Mouse (Mus musculus) gastrocnemius, adult 8-10 months (tissue): ENCODE measurements around the gene Castor1. TPM values are rescaled to one million over a fixed set of nuclear protein-coding genes. Genes with fewer than 3 reads are reported as not detected.

ENCODE experiments used
- DNase-seq, 2 experiments: peaks; one replicate each; pipeline ENCODE4 v3.0.0; 2022; ENCODE audit warnings: low spot score in 2 of 2
- total RNA-seq, 4 experiments: library from RNA; stranded (reverse); gene quantifications; 2 replicates each; pipeline ENCODE4 v1.2.4; 2022

Castor1 gene
- total RNA-seq, 4 experiments from 2014 or later = 0.56 to 2.9 (median 1.8) TPM

DNA sequence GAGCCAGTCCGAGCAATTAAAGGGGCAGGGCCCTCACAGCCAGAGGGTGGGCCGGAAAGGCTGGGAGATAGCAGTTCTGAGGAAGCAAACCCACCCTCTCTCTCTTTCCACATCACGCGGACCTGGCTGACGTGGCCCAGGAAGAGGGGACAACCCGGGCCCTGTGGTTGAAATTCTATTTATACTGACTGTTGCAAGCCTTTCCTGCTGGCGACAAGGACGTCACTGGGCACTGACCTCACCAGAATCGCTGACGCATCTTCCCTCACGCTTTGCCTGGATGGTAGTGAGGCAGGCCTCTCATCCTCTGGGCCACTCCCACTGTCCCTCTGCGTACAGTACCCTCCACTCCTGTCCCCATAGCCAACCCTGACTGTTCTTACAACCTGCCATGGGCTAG lies 14.6 kb downstream of the Castor1 start:
- DNase-seq = no peak

DNA sequence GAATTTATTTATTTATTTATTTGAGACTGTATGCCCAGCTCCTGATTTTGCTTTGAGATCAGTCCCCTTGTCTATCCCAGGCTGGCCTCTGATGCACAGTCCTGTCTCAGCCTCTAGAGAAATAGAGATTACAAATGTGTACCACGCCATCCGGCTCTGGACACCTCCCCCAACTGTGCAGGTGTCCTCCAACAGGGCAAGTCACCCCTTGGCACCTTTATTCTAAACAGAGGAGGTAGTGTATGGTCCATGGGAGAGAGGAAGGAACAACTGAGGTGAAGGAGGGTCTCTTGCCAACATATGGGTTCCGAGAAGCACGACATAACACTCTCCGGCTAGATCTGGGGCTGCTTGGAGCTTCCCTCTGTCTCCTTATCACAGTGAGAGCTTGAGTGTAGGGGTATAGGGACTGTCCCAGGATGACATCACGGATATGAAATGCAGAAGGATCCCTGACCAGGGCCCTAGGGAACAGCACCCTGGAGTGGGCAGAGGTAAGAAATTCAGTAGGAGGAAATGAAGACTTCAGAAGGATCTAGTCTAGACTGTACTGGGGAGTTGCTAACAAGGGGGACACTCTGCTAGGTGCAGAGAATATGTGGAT lies 17.1 kb downstream of the Castor1 start:
- no peak for DNase-seq

DNA sequence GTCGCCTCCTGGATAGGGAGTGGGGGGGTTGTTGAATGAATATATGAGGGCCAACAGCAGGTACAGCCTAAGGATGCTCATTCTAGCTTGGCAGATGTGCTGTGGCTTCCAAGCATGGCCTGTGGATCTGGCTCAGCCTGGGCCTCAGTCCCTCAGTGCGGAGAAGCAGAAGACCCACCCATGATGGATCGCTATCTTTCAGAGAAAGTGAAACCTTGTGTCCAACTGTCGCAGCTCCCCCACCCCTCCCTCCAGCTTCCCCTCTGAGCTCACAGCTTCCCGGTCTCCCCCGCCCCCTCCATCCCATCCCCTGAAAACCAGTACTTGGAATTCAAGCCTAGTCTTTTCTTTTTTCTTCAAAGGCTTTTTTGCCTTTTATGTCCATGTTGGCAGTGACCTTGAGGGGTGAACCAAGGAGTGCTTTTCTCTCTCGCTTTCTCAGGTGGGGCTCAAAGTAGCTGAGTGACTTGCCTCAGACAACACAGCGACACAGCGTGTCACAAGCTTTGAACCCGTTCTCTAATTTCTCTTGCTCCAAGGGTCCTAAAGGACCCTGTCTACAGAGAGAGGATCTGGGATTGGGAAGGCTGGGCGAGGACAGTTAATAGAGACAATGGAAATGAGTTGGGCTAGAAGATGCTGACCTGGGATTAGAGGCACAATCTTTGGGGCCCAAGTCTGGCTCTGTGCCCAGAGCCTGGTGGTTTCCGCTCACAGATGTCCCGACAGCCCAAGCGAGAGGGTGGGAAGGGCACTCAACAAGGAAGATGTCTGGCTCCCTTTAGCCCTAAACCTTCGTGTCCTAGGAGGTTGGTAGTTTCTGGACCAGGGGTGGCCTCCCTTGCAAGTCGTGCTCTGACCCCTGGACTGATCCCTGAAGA lies 17.9 kb downstream of the Castor1 start, which contains the start of gene Osm:
Gene Osm (plus strand): TSS at position 756 of the 881 bp plus-strand sequence.
- no peak for DNase-seq

DNA sequence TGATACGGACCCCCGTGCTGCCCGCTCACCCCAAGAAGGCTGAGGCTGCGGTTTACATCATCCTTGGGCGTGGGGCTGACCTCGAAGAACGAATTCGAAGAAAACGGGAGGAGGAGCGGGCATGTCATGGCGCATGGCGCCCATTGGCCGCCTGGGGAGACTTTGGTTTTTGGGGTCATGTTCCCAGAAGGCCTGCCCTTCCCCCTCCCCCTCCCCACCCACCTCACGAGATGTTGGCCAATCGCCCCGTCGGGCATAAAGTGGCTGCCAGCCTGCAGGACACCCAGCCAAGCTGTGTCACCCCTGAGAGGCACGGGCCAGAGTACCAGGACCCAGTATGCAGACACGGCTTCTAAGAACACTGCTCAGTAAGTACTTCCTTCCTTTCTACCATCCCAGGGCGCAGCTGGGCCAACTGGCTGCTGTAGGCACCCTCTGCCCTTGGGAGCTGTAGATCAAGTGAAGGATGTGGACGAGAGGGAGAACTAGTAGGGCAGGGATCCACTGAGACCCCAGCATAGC lies 18.6 kb downstream of the Castor1 start:
- no peak for DNase-seq

DNA sequence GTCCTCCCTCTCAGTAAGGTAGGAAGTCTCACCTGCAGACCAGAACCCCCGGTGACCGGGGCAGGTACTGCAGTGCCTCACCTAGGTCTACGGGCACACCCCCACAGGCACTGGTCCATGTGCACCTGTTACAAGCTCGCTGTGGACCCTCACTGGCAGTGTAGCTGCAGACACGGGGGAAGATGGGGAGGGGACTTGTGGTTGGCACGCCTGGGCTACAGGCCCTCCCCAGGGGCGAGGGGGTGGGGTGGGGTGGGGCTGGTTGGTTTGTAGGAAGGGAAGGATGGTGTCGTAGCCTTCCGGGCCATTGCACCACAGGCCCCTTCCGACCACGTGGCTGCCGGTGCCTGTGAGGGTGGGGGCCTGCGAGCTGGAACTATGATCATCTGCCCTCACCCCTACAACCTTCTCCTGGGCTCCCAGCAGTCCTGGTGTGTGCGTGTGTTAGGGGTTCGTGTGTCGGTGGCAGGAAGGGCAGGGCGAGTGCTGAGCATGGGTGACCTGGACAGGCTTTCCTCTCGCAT lies 19.4 kb downstream of the Castor1 start:
- DNase-seq = no peak

DNA sequence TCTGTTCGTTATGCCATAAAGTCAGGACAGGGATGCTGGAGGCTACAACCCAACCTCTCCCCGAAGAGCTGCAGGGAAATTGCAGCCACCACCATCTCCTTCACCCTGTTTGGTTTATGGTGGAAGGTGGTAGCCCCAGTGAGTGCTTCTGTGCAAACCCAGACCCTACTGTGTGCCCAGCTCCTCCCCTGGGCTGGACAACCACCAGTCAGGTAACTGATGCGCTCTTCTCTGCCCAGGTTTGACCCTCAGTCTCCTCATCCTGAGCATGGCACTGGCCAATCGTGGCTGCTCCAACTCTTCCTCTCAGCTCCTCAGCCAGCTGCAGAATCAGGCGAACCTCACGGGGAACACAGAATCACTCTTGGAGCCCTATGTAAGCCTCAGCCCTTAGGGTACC lies 20.1 kb downstream of the Castor1 start:
- no peak for DNase-seq

DNA sequence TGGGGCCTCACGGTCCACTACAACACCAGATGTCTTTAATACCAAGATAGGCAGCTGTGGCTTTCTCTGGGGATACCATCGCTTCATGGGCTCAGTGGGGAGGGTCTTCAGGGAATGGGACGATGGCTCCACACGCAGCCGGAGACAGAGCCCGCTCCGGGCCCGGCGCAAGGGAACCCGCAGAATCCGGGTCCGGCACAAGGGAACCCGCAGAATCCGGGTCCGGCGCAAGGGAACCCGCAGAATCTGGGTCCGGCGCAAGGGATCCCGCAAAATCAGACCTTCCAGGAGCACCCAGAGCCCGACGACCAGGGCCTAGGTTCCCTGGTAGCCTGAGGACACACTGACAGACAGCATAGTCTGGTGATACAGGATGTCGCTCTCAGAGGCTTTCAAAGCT lies 21.7 kb downstream of the Castor1 start:
- DNase-seq = no peak

DNA sequence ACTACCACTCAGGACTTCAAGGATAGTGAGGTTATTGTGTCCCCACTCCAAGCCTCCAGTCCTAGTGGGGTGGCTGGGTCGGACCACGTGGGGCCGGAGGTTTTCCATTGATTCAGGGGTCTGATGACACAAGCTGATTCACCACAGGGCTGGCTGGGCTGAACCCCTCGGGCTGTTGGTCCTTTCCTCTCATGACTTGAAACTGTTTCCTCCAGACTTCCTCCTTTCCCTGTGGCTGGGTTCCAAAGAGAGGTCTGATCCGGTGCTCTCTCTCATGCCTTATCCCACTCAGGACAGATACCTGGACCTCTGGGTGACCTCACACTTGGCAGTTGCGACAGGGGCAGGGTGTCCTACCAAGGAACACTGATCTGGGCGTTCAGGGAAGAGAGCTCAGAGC lies 22.1 kb downstream of the Castor1 start:
- no peak for DNase-seq

DNA sequence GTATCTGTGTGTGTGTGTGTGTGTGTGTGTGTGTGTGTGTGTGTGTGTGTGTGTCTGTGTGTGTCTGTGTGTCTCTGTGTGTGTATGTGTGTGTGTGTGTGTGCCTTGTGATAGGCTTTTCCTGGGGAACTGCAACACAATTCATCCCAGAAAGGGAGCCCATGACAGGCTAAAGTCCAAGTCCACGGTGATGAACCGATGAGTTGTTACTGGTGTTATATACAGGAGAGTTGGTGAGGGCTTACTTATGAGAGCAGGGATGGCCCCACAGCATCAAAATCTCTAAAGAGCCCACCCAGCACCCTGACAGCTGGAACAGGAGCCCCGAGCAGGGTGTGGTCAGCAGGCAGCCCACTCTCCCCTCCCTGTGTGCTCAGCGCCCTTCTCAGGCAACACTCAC lies 23.2 kb downstream of the Castor1 start:
- no peak for DNase-seq

DNA sequence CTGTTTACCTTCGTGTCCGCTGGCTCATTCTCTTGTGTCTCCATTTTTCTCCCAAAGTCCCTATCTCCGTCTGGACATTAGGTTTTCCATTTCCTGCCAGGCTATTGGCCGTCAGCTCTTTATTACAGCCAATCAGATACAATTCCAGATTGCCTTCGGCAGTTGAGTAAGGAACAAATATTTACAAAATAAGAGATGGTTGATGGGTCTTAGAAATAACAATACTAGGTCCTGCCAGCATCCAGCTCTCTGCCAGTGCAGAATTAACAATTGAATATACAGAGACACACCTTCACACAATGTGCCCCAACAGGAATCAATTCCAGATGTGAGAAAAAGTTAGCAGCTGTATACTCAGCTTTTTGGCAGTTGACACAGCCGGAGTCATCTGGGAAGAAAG lies 28.1 kb downstream of the Castor1 start:
- DNase-seq = no peak

DNA sequence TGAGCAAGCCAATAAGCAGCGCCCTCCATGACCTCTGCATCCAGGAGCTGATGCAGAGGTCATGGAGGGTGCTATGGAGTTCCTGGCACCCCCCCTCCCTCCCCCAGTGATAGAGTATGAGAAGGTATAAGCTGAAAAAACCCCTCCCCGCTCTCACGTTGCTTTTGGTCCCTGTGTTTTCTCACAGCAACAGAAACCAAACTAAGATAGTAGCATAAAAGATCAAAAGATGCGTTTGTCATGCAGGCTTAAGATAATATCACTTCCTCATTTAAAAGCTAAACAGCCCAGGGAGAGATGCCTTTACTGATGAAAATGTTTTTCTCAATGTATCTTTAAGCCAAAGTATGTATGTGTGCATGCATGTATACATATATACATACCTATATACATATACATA lies 28.6 kb downstream of the Castor1 start:
- DNase-seq = no peak

DNA sequence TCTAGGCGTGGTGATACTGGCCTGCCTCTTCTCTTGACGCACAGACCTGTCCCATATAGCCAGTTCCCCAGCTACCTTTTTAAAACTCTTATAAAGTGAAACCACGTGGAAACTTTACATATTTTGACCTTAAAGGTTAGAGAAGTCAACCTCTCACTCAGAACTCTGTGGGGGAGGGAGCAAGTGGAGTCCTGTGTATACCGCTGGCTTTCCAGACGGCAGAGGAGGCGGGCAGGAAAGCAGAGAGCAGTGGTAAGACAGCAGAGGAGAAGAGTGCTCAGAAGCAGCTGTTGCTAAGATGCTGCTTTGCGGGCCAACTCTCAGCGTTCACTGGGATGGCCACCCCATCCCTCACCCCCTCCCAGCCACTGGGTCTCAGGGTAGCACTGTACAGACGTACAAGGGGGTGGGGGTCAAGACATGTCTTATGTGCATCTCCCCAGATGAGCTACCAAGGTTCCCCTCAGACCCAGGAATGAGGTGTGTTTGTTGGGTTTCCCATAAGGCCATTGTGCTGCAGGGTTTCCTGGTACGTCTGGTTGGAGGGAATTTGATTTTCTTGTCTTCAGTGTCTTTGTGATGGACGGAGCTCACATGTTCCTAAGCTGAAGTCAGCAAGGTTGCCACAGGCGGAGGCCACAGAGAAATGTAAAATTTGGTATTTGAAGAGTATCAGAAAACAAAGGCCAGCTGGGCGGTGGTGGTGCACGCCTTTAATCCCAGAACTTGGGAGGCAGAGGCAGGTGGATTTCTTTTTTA lies 29.4 kb downstream of the Castor1 start:
- no peak for DNase-seq

DNA sequence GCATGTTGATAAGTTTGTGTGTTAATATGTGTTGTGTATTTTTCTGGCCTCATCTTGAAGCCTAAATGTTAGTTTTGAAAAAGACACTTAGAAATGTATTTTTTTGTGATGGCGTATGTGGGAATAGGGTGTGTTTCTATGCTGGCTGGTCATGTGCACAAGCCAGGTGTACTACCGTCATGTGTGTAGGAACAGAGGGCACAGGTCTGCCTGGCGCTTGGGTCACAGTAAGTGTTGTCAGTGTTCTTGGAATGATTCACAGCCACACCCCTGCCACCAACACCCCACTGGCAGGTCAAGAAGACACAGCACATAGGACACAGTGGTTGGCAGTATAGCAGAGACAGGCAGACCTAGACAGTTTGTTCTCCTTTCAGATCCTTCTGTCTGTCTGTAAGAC lies 31.1 kb downstream of the Castor1 start:
- DNase-seq = no peak

DNA sequence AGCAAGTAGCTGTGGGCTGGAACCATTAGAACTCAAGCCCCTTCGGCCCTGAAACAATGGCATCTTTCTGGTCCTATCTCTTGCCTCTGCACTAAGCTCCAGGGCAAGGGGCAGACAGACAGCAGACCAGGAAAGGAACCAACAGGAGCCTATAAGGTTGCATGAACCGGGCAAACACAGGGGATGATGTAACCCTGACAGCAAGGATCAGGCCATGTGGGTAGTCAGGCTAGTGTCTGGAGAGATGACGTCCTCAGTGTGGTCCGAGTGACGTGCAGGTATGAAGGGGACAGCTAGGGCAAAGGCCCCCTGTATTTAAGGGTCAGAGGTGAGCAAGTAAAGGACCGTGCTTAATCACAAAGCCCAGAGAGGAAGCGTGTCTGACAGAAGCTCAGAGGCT lies 32.3 kb downstream of the Castor1 start:
- DNase-seq = no peak

DNA sequence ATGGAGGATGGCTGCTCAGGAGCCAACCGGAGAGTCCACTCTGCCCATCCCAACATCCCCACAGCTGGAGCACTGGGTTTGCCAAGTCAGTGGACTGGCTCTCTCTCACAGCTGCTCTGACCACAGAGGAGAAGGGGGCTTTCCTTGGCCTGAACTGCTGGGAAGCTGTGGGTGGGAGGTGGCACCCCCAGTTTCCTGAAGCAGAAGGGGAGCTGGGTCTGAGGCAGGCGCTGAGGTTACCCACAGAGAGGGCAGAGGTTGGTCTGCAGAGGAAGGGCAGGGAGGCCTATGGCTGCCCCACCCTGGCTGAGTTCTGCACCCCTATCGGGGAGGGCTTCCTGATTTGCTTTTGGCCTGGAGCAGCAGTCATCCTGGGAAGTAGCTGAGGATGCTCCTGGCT lies 33.4 kb downstream of the Castor1 start:
- DNase-seq = no peak

DNA sequence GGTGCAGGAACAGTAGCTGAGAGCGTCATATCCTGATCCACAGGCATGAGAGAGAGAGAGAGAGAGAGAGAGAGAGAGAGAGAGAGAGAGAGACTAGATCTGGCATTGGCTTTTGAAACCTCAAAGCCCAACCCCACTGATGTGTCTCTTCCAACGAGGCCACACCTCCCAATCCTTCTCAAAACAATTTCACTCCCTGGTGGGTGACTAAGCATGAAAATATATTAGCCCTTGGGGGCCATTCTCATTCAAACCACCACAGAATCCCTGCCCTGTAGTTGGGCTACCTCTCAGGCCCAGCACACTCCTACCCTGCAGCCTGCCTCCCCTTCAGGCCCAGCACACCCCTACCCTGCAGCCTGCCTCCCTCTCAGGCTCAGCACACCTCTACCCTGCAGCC lies 34.9 kb downstream of the Castor1 start:
- DNase-seq = no peak

DNA sequence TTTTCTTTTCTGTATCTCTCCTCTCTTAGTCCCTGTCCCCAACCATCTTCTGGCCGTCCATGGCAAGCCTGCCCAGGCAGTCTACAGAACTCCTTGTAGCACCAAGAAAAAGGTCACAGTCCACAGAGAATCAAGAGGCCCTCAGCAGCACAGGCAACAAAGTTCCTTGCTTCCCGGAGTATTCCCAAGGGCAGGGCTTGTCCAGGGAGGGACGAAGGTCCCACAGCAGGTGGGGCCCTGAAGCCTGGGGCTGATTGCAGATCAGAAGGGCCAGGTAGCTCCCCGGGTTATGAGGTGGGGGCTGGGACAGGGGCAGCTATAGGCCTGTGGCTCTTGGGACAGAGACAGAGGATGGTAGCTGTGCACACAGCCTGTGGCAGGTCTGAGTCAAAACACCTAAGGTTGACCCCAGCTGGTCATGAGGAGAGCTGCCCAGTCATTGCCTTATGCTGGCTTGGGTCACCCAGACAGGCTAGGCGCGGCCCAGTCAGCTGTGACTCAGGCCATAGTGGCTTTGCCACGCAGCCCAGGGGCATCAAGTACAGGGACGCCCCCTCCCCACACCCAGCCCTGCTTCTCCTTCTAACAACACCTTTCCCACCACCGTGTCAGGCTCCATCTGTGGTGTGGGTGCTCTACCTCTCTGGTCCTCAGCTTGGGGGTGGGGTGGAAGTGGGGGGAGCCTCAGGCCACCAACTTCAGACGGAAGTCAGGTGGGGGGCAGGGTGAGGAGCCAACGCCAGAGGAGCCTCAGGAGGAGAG lies 39.0 kb downstream of the Castor1 start, which contains the start of gene Lif:
Gene Lif (plus strand): TSS at position 712 of the 762 bp plus-strand sequence.
- no peak for DNase-seq

DNA sequence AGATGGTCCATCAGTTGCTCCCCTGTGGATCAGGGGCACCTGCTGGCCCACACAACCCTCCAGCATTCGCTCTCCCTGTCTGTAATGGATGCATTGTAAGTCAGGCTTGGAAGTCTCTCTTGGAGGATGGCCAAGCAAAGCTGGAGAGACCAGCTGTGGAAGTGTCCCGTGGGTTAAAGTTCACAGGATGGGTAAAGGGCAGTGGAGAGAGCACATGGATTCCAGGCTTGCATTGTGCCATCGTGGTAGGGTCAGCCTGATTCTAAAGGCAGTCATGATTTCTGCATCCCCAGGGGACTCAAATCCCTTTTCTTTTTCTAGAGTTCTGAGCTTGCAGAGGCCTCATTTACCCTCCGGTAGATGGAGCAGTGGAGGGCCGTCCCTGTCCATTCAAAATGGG lies 39.7 kb downstream of the Castor1 start:
- DNase-seq = no peak

DNA sequence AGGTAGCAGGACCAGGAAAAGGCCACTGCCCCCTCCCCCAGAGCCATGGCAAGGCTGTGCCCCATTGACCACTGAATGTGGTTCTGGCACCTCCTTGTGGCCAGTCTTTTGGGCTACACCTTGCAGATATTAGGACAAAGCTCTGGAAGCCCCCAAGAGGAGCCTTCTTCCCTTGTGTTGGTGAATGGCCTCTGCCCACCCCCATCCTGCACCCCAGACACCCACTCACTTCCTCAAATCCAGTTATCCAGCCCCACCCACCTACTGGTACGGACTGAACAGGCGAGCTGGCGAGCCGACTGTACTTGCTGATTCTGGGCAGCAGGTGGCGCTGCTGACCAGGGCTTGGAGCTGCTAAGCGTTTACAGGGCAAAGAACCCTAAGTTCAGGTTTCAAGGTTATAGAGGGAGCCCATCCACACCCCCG lies 40.6 kb downstream of the Castor1 start:
- DNase-seq = peak; percentile 74 to 78

DNA sequence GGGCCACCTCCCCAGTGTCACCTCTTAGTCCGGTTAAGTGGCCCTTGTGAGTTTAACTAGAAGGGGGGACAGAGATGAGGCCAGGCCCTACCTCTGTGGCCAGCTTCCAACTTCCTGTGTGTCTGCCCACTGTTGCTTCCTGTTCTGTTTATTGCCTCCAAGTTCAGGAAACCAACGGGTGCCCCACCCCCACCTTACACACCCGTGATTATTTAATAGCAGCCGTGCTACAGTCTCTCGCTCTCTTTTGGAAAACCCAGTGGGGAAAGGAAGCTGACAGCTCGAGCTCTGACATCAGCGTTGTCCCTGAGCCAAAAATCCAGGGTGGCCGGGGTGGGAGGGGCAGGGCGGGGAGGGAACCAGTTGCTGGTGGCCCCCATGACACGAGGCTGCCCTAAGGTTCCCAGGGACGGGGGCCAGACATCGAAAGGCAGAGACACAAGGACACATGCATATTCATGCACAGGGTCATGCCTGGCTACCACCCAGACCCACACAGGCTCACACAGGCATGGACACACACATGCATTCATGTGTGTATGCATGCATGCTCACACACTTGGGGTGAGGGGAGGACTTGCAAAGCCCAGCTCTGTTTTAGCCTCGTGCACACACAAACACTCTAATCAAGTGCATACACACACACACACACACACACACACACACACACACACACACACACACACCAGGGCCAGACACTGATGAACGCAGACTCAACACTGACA lies 42.6 kb downstream of the Castor1 start:
- no peak for DNase-seq
